Mouse (Mus musculus): ENCODE results near the gene Fam168a. TPM values are rescaled to one million over a fixed set of nuclear protein-coding genes. Genes with fewer than 3 reads are reported as not detected.

Gene Fam168a
- polyA plus RNA-seq, 1 experiment from 2014 or later, result 5.4 TPM

DNA sequence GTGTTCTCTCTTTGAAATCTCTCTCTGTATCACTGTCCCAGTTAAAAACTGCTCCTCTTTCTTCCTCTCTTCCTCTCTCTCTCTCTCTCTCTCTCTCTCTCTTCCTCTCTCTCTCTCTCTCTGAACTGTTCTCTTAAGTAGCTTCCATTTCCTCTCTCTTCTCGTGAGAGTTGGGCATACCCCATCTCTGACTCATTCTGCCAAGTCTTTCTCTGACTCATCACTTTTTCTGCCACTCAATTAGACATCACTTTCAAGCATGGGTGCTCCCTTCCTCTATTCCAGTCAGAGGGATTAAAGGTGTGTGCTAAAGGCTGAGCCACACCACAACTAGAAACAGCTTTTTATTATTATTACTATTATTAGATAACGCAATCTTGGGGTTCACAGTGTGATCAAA lies 43.7 kb downstream of the Fam168a start:
- H3K4me1 ChIP-seq (replicated peaks), result 0 out of 2 replicates have a peak, but pooled peaks cover 3% of the 10 kb centered on the region
- no peaks in the 10 kb centered on the region for H3K9me3 ChIP-seq (replicated peaks)
- no peak overlapping the region for H3K27ac ChIP-seq
- H3K36me3 ChIP-seq, result no peaks in the 10 kb centered on the region
- H3K9ac ChIP-seq, result no peak overlapping the region
- no peak for ATAC-seq (ENCODE audit: low read depth)
- 50% methylated on average over 2 of the region's 2 CpGs for WGBS (ENCODE audit: insufficient replicate concordance)
- no peak overlapping the region for H3K4me3 ChIP-seq (replicated peaks)
- no peaks in the 10 kb centered on the region for H3K27me3 ChIP-seq
- DNase-seq, result no peak
- H3K4me2 ChIP-seq, result no peak overlapping the region

DNA sequence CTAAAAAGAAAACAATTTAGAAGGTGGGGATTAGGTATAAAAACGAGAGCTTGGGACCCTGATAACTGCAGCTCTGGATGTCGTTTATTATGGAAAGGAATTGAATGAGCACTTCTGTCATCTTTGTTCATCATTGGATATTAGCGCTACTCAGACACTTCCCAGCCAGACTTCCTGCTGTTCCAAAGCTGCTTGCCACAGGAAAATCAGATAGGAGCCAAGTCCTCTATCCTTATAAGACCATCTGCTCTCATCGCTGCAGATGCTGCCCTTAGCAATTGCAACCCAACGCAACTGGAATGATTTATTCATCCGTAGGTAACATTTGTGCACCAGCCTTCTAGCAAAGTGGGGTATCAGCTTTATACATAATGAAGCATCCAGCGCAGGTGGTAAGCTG lies 52.3 kb downstream of the Fam168a start:
- WGBS (ENCODE audit: insufficient replicate concordance), result 71% methylated on average over 7 of the region's 7 CpGs
- Histone ChIP-seq H3K4me1 (replicated peaks) (no peaks in the 10 kb centered on the region), H3K27ac (no peak overlapping the region), H3K9me3 (replicated peaks) (no peaks in the 10 kb centered on the region), H3K9ac (no peak overlapping the region), H3K4me2 (no peak overlapping the region), H3K27me3 (no peaks in the 10 kb centered on the region), H3K36me3 (no peaks in the 10 kb centered on the region), H3K4me3 (replicated peaks) (no peak overlapping the region)
- ATAC-seq (ENCODE audit: low read depth) (no peak), DNase-seq (no peak)

DNA sequence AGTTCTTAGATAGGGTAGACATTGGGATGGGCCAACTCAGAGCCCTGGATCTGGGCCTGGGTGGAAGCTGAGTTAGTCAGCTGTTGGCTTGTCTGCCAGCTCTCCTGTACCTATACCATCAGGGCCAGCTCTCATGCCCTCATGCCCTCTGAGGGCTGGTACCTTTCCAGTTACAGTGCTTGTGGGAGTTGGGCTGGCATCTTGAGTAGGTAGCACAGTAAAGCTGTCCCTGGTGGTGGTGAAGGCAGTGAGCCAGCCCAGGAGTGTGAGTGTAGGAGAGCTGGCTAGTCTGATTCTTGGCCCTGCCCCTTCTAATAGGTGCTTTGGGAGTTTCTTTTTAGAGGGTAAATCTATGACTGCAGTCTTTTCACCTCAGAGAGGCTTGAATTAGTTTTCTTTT lies 56.3 kb downstream of the Fam168a start:
- DNase-seq (no peak), ATAC-seq (ENCODE audit: low read depth) (no peak)
- H3K4me3 ChIP-seq (replicated peaks), result no peak overlapping the region
- H3K27ac ChIP-seq, result no peak overlapping the region
- no peaks in the 10 kb centered on the region for H3K9me3 ChIP-seq (replicated peaks)
- no peaks in the 10 kb centered on the region for H3K27me3 ChIP-seq
- H3K36me3 ChIP-seq, result no peaks in the 10 kb centered on the region
- H3K4me1 ChIP-seq (replicated peaks), result no peaks in the 10 kb centered on the region
- H3K4me2 ChIP-seq, result no peak overlapping the region
- no peak overlapping the region for H3K9ac ChIP-seq

DNA sequence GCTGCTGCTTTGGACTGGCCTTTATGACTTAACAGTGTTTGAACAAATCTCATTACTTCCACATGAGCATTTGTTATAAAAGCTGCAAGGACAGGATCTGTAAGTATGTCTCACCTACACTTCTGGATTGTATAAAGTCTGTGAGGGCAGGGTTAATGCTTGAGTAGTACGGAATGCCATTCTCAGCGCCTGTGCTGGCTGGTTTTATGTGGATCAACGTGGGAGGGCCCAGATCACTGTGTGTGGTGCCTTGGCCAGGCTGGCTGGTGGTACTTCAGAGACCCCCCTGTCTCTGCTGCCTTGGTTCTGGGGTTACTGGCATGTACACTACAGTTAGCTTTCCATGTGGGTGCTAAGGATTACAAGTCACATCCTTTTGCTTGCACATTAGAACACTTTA lies 61.1 kb downstream of the Fam168a start:
- DNase-seq (no peak), ATAC-seq (ENCODE audit: low read depth) (no peak)
- no peaks in the 10 kb centered on the region for H3K27me3 ChIP-seq
- no peak overlapping the region for H3K4me2 ChIP-seq
- H3K4me3 ChIP-seq (replicated peaks), result no peak overlapping the region
- H3K27ac ChIP-seq, result no peak overlapping the region
- 63% methylated on average over 3 of the region's 3 CpGs for WGBS (ENCODE audit: insufficient replicate concordance)
- no peaks in the 10 kb centered on the region for H3K9me3 ChIP-seq (replicated peaks)
- H3K9ac ChIP-seq, result no peak overlapping the region
- H3K4me1 ChIP-seq (replicated peaks), result peaks cover 13% of the 10 kb centered on the region
- H3K36me3 ChIP-seq, result no peaks in the 10 kb centered on the region

DNA sequence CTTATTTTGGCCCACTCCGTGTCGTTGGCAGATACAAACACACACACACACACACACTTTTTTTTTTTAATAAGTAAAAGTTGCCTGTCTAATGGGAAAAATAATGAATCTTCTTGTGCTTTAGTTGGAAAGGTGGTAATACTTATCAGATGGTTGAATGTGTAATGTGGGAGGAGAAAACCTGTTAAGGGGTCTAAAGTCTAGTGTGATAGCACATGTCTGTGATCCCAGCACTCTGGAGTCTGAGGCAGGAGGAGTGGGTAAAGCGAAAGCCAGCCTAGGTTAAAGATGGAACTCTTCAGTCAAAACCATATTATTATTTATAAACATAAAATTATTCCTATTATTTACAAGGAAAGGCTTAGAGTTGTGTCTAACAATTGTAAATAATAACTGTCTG lies 61.6 kb downstream of the Fam168a start:
- peaks cover 13% of the 10 kb centered on the region for H3K4me1 ChIP-seq (replicated peaks)
- H3K4me2 ChIP-seq, result no peak overlapping the region
- no peaks in the 10 kb centered on the region for H3K9me3 ChIP-seq (replicated peaks)
- no peaks in the 10 kb centered on the region for H3K36me3 ChIP-seq
- DNase-seq (no peak), ATAC-seq (ENCODE audit: low read depth) (no peak)
- no peak overlapping the region for H3K27ac ChIP-seq
- H3K4me3 ChIP-seq (replicated peaks), result no peak overlapping the region
- no peak overlapping the region for H3K9ac ChIP-seq
- WGBS (ENCODE audit: insufficient replicate concordance), result 79% methylated on average over 3 of the region's 3 CpGs
- no peaks in the 10 kb centered on the region for H3K27me3 ChIP-seq

DNA sequence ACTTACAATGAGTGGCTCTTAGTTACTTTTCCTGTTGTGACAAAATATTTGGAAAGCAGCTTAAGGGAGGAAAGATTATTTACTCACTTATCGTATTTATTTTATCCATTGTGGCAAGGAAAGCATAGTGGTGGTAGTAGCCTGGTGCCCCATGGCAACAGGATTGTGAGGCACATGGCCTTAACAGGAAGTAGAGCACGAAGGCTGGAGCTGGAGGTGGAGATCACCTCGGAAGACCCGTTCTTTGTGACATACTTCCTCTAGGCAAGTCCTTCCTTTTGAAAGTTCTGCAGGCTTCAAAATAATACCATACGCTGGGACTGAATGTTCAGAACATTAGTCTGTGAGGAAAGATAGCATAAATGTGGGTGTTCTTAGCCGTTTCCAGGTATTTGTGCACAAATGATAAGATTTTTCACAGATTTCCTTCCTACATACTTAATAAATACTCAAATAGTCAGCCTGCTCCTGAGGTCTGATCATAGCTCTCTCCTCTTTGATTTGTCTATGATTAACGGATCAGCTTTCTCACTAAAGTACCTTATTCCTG lies 63.2 kb downstream of the Fam168a start:
- Histone ChIP-seq H3K9ac (no peak overlapping the region), H3K27me3 (no peaks in the 10 kb centered on the region), H3K9me3 (replicated peaks) (no peaks in the 10 kb centered on the region), H3K4me1 (replicated peaks) (peaks cover 13% of the 10 kb centered on the region), H3K4me2 (no peak overlapping the region), H3K27ac (no peak overlapping the region), H3K4me3 (replicated peaks) (no peak overlapping the region), H3K36me3 (no peaks in the 10 kb centered on the region)
- no peak for ATAC-seq (ENCODE audit: low read depth)
- DNase-seq, result no peak
- WGBS (ENCODE audit: insufficient replicate concordance), result 42% methylated on average over 7 of the region's 7 CpGs

DNA sequence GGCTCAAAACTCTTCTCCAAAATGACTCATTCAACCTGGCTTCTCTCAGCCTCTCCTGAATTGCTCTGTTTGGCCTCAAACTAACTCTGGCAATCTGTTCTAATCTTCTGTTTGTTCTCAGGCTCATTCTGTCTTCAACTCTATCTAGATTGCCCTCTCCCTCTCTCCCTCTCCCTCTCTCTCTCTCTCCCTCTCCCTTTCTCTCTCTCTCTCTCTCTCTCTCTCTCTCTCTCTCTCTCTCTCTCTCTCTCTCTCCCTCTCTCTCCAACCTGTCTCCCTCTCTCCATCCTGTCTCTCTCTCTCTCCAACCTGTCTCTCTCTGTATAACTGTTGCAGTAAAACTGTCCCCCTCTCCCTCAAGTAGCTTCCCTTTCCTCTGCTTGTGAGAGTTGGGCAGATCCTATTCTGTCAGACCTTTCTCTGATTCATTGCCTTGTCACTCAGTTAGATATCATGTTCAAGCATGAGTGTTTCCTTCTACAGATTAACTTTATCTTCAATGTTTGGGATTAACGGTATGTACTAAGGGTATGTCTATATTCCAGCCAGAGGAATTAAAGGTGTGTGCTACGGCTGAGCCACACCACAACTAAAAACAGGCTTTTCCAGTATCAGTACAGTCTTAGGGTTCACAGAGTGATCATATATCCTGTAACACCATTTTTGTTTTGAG lies 64.4 kb downstream of the Fam168a start:
- DNase-seq, result no peak
- no peaks in the 10 kb centered on the region for H3K9me3 ChIP-seq (replicated peaks)
- no peak overlapping the region for H3K27ac ChIP-seq
- no peak for ATAC-seq (ENCODE audit: low read depth)
- 35% methylated on average over 2 of the region's 2 CpGs for WGBS (ENCODE audit: insufficient replicate concordance)
- H3K27me3 ChIP-seq, result no peaks in the 10 kb centered on the region
- H3K36me3 ChIP-seq, result no peaks in the 10 kb centered on the region
- no peak overlapping the region for H3K9ac ChIP-seq
- no peak overlapping the region for H3K4me3 ChIP-seq (replicated peaks)
- H3K4me2 ChIP-seq, result no peak overlapping the region
- H3K4me1 ChIP-seq (replicated peaks), result peaks cover 13% of the 10 kb centered on the region

DNA sequence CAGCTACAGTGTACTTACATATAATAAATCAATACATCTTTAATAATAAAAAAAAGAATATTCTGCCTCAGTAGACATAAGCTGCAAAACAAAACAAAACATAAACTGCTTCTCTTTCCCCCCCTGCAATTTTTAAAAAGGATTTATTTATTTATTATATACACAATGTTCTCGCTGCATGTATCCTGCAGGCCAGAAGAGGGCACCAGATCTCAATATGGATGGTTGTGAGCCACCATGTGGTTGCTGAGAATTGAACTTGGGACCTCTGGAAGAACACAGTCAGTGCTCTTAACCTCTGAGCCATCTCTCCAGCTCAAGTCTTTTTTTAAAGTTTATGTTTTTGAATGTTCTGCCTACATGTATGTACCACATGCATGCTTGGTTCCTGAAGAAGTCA lies 67.8 kb downstream of the Fam168a start:
- WGBS (ENCODE audit: insufficient replicate concordance), result 82% methylated on average over 1 of the region's 1 CpGs
- Histone ChIP-seq H3K4me1 (replicated peaks) (peaks cover 14% of the 10 kb centered on the region), H3K36me3 (no peaks in the 10 kb centered on the region), H3K4me2 (no peak overlapping the region), H3K27me3 (no peaks in the 10 kb centered on the region), H3K4me3 (replicated peaks) (no peak overlapping the region), H3K27ac (no peak overlapping the region), H3K9ac (no peak overlapping the region), H3K9me3 (replicated peaks) (no peaks in the 10 kb centered on the region)
- ATAC-seq (ENCODE audit: low read depth) (no peak), DNase-seq (no peak)

DNA sequence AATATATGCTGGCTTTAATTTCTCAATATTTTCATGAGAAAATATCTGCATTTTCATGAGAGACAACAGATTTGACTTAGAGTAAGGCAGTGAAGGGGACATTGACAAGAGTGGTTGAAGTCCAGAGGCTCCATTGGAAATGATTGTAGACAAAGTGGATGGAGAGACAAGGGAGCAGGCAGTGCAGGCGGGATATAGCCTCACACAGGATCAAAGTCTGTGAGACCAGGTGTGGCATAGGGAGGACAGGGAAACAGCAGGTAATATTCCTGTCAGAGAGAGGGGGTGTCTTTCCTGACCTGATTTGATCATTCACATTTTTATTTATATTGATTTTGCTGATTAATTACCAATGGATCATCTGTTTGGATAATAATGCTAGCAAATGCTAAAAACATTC lies 69.4 kb downstream of the Fam168a start:
- ATAC-seq (ENCODE audit: low read depth), result no peak
- no peak overlapping the region for H3K27ac ChIP-seq
- WGBS (ENCODE audit: insufficient replicate concordance), result 78% methylated on average over 1 of the region's 1 CpGs

DNA sequence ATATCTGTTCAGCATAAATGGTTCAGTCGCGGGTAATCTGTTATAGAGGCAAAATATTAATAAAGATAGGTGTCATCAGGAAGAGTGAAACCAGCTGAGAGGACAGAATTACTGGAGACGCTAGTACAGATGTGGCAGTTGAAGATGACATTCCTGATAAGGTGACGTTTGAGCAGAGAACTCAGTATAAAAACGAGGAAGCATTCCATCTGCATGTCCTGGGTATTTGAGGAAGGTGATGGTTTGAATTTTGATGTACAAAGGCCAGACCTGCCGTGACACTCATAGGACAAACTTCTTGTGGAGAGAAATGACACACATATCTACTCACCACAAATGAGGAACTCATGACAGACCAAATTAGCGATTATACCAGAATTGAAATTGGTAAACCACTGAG lies 73.8 kb downstream of the Fam168a start:
- H3K27me3 ChIP-seq, result no peaks in the 10 kb centered on the region
- WGBS (ENCODE audit: insufficient replicate concordance), result 36% methylated on average over 7 of the region's 7 CpGs
- no peak overlapping the region for H3K4me2 ChIP-seq
- DNase-seq (no peak), ATAC-seq (ENCODE audit: low read depth) (no peak)
- H3K4me3 ChIP-seq (replicated peaks), result no peak overlapping the region
- no peaks in the 10 kb centered on the region for H3K36me3 ChIP-seq
- no peak overlapping the region for H3K9ac ChIP-seq
- no peak overlapping the region for H3K27ac ChIP-seq
- H3K9me3 ChIP-seq (replicated peaks), result no peaks in the 10 kb centered on the region
- peaks cover 37% of the 10 kb centered on the region for H3K4me1 ChIP-seq (replicated peaks)

More for the DNA sequence above, 69.4 kb downstream of the Fam168a start:
- Histone ChIP-seq H3K36me3 (no peaks in the 10 kb centered on the region), H3K9me3 (replicated peaks) (no peaks in the 10 kb centered on the region), H3K4me2 (no peak overlapping the region), H3K9ac (no peak overlapping the region), H3K4me3 (replicated peaks) (no peak overlapping the region), H3K27me3 (no peaks in the 10 kb centered on the region), H3K4me1 (replicated peaks) (peaks cover 21% of the 10 kb centered on the region)
- DNase-seq, result no peak

DNA sequence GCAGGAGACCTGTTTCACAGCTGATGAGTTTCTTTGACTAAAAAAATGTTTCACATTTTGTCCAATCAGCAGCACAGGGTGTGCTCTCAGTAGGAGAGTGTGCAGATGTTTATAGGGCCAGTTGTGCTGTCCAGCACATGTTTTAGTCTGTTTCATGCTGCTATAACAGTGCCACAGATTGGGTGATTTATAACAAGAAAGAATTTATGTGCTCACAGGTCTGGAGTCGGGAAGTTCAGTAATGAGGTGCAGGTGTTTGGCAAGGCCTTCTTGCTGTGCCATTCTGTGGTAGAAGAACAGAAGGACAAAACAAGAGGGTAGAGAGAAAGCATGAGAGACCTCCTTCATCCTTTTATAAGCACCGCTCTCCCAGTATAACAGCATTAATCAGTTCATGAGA lies 78.2 kb downstream of the Fam168a start:
- H3K4me3 ChIP-seq (replicated peaks), result no peak overlapping the region
- no peaks in the 10 kb centered on the region for H3K27me3 ChIP-seq
- no peak overlapping the region for H3K4me2 ChIP-seq
- 86% methylated on average over 2 of the region's 2 CpGs for WGBS (ENCODE audit: insufficient replicate concordance)
- no peaks in the 10 kb centered on the region for H3K9me3 ChIP-seq (replicated peaks)
- no peaks in the 10 kb centered on the region for H3K36me3 ChIP-seq
- peak overlapping the region; percentile 61 for H3K27ac ChIP-seq
- DNase-seq (no peak), ATAC-seq (ENCODE audit: low read depth) (no peak)
- H3K4me1 ChIP-seq (replicated peaks), result peaks cover 68% of the 10 kb centered on the region
- H3K9ac ChIP-seq, result no peak overlapping the region

DNA sequence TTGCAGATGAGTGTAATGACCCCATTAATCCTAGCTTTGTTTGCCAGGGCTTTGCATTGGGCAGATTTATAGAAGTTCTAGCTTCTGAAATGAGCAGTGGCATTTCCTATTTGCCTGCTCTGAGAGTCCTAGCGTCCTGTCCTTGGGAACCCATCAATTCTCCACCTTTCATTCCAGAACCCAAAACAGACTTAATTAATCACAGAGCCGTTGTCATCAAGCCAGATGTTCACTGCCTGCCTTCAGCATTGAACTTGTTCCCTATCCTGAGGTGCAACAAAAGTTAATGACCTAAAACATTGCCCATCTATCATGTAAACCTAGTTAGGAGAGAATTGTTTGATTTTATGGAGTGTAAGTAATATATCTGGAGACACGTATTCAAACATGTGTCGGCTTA lies 79.0 kb downstream of the Fam168a start:
- peak overlapping the region; percentile 61 for H3K27ac ChIP-seq
- no peaks in the 10 kb centered on the region for H3K36me3 ChIP-seq
- no peaks in the 10 kb centered on the region for H3K27me3 ChIP-seq
- peaks cover 60% of the 10 kb centered on the region for H3K4me1 ChIP-seq (replicated peaks)
- H3K9me3 ChIP-seq (replicated peaks), result no peaks in the 10 kb centered on the region
- WGBS (ENCODE audit: insufficient replicate concordance), result 76% methylated on average over 4 of the region's 4 CpGs
- no peak overlapping the region for H3K4me3 ChIP-seq (replicated peaks)
- ATAC-seq (ENCODE audit: low read depth) (no peak), DNase-seq (no peak)
- H3K9ac ChIP-seq, result no peak overlapping the region
- no peak overlapping the region for H3K4me2 ChIP-seq

Measured in liver, embryonic 13.5 days (tissue).